Mouse (Mus musculus) bone marrow macrophage, adult 2 months (primary cell): ENCODE results near the gene Gm30191. TPM values are rescaled to one million over a fixed set of nuclear protein-coding genes. Genes with fewer than 3 reads are reported as not detected.

ENCODE experiments used
- H3K27ac ChIP-seq: 2 replicates; pipeline ENCODE4 v1.5.1; 2012; ENCODE audit warnings: low read depth, low read length; ENCODE audit not compliant: insufficient read depth
- H3K4me1 ChIP-seq: 2 replicates; pipeline ENCODE4 v1.6.1; 2012; ENCODE audit warnings: low read length; ENCODE audit not compliant: control insufficient read depth, insufficient read depth
- H3K4me3 ChIP-seq: 2 replicates; pipeline ENCODE4 v1.5.1; 2012; ENCODE audit warnings: mild to moderate bottlenecking, low read length, moderate library complexity; ENCODE audit not compliant: insufficient read depth
- CTCF ChIP-seq: IDR thresholded peaks from 2 replicates; pipeline ENCODE4 v1.5.1; 2012; ENCODE audit warnings: low read depth, mild to moderate bottlenecking, low read length, moderate library complexity
- POLR2A ChIP-seq: IDR thresholded peaks from 2 replicates; pipeline ENCODE4 v1.6.1; 2012; ENCODE audit warnings: mild to moderate bottlenecking, low read depth, low read length, borderline replicate concordance
- polyA plus RNA-seq: library from polyadenylated mRNA; stranded (reverse); fragments of >200 nt; gene quantifications from 2 replicates; pipeline ENCODE4 v1.2.4, GENCODE M21; 2012; ENCODE audit not compliant: missing spikeins, insufficient read depth, insufficient read length

Gene Gm30191
- polyA plus RNA-seq, 1 experiment: not detected

GRCm38 (mm10) chr4:134297369-134297768 lies 50.6 kb downstream of the Gm30191 start:
- Histone ChIP-seq H3K4me1 (peaks cover 23% of the 10 kb centered on the region), H3K4me3 (no peak overlapping the region), H3K27ac (no peak overlapping the region)
- TF ChIP-seq CTCF: no peak
- TF ChIP-seq POLR2A: no peak

GRCm38 (mm10) chr4:134298626-134299497 lies 52.1 kb downstream of the Gm30191 start:
- peaks cover 23% of the 10 kb centered on the region for H3K4me1 ChIP-seq
- no peak for TF ChIP-seq POLR2A
- TF ChIP-seq CTCF: no peak
- H3K27ac ChIP-seq: peak overlapping the region; percentile 17; the same call in 1 of the 2 replicates
- H3K4me3 ChIP-seq: no peak overlapping the region

GRCm38 (mm10) chr4:134299498-134299810 lies 52.7 kb downstream of the Gm30191 start:
- Histone ChIP-seq H3K4me3 (peak overlapping the region; percentile 60; the same call in 1 of the 2 replicates), H3K27ac (peak overlapping the region; percentile 70), H3K4me1 (peaks cover 23% of the 10 kb centered on the region)
- TF ChIP-seq CTCF (no peak), POLR2A (no peak)

Other genes with a start within 250 kb of the Gm30191 start
- 36.6 and 38.7 TPM in 2 replicates for gene Dhdds, start 246.0 kb upstream of the Gm30191 start, polyA plus RNA-seq
- gene Lin28a, start 228.1 kb upstream of the Gm30191 start, polyA plus RNA-seq: 0.23 TPM in 1 of 2 replicates, not detected in the other
- not detected in 2 replicates for gene Zfp683, start 193.1 kb upstream of the Gm30191 start, polyA plus RNA-seq
- gene Crybg2, start 186.1 kb upstream of the Gm30191 start, polyA plus RNA-seq: 0.71 and 2.7 TPM in 2 replicates
- 1,130 and 1,142 TPM in 2 replicates for gene Cd52, start 151.9 kb upstream of the Gm30191 start, polyA plus RNA-seq
- gene Ubxn11, start 144.4 kb upstream of the Gm30191 start, polyA plus RNA-seq: 2.5 and 5.8 TPM in 2 replicates
- 1,334 and 1,359 TPM in 2 replicates for gene Sh3bgrl3, start 118.1 kb upstream of the Gm30191 start, polyA plus RNA-seq
- 12.5 and 13.9 TPM in 2 replicates for gene Cep85, start 59.8 kb upstream of the Gm30191 start, polyA plus RNA-seq
- gene Gm7534, start 43.9 kb upstream of the Gm30191 start, polyA plus RNA-seq: not detected in 2 replicates
- not detected in 2 replicates for gene Catsper4, start 19.6 kb upstream of the Gm30191 start, polyA plus RNA-seq
- not detected in 2 replicates for gene Cnksr1, start 8.5 kb upstream of the Gm30191 start, polyA plus RNA-seq
- not detected in 2 replicates for gene E130218I03Rik, start 3.3 kb upstream of the Gm30191 start, polyA plus RNA-seq
- gene Zfp593, start 1.3 kb upstream of the Gm30191 start, polyA plus RNA-seq: 3.9 and 5.3 TPM in 2 replicates
- not detected in 2 replicates for gene Grrp1, start 7.2 kb downstream of the Gm30191 start, polyA plus RNA-seq
- gene Pdik1l, start 41.0 kb downstream of the Gm30191 start, polyA plus RNA-seq: 12.2 and 15.2 TPM in 2 replicates
- gene Trim63, start 68.2 kb downstream of the Gm30191 start, polyA plus RNA-seq: not detected in 2 replicates
- gene Slc30a2, start 96.2 kb downstream of the Gm30191 start, polyA plus RNA-seq: not detected in 2 replicates
- gene Extl1, start 136.9 kb downstream of the Gm30191 start, polyA plus RNA-seq: 0.56 TPM in 1 of 2 replicates, not detected in the other
- gene Pafah2, start 149.4 kb downstream of the Gm30191 start, polyA plus RNA-seq: 6.4 and 8.0 TPM in 2 replicates
- 314 and 367 TPM in 2 replicates for gene Stmn1, start 221.4 kb downstream of the Gm30191 start, polyA plus RNA-seq
- 37.0 and 41.9 TPM in 2 replicates for gene Paqr7, start 249.8 kb downstream of the Gm30191 start, polyA plus RNA-seq